Mouse (Mus musculus) cerebellum, adult 11-12 months (tissue): Measurements from ENCODE around the gene Wdsub1.
"Not testable (repeated sequence)": the region's sequence is repeated elsewhere in the genome, so short reads cannot be mapped to it uniquely, and the experiment has no call there.

ENCODE experiments used
- DNase-seq: peaks from one replicate; pipeline ENCODE4 v3.0.0; 2022

Wdsub1 gene

DNA sequence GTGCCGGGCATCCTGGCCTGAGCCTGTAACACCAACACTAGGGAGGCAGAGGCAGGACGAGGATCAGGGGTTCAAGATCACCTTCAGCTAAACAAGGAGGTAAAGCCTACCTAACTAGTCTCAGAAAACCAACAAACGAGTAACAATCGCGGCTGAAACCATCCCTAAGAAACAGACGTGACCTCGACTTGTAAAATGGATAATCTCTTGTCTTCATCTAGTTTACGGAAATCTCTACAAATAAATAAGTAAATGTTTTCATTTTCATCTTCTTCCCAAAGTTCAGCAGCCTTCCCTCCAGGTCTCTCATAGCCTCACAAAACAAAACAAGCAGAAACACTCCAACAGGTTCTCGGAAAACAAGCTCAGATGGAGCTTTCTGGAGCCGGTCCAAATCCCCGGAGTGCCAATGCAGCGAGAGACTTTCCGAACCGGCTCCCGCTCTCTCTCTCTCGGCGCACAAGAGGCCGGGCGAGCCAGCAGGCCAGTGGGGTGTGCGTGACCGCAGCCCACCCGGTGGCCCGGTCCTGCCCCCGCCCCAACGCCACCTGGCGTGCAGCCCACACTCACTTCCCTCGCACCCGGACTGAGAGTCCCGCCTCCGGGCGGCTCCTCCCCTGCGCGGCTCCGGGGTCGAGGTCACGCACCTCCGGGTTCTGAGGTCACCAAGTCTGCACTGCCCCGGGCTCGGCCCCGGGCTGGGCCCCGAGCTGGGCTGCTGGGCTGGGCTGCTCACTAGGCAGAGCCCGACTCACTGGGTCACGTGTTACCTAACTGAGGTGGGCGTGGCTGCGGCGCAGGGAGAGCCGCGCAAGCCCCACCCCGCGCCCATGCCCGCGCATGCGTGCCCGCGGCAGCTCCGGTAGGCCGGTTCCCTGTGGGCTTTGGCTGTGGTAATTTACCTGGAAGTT lies at the start of gene Wdsub1:
Gene Wdsub1 (minus strand): TSS at position 761 of the 911 bp plus-strand sequence.
- DNase-seq: peak; percentile 92

DNA sequence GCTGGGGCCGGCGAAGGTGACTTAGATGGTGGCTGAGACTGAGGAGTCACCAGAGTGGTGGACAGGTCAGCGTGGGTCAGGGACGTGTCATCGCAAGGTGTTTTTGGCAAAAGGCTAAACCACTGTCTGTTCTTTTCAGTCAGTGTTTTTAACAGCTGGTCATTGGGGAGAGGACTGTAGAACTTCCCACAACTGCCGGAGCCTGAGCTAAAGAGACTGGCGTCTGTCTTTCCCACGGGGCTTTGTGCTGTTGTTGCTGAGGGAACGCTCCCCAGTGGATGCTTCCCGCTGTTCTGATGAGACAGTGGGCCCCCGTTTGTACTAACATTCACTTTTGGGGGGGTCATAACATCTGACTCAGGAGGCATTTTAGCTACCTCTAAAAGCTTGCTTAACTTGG lies 31.2 kb upstream of the Wdsub1 start:
- DNase-seq: no peak

DNA sequence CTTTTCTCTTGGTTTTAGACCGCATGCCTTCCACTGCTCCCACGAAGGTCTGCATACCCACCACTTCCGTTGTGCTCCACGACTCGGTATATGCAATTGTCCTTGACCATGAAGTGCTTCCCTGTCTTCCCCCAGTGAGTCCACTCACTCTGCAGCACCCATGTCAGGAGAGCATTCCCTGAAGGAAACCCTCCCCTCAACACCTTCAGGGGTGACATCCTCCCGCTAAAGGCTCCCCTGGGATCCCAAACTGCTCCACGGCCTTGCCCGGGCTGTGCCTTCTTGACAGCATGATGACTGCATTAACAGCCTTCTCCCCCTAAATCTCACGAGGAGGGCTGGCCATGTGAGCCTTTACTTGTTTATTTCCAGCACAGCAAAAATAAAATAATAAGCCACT lies 25.7 kb upstream of the Wdsub1 start:
- no peak for DNase-seq

DNA sequence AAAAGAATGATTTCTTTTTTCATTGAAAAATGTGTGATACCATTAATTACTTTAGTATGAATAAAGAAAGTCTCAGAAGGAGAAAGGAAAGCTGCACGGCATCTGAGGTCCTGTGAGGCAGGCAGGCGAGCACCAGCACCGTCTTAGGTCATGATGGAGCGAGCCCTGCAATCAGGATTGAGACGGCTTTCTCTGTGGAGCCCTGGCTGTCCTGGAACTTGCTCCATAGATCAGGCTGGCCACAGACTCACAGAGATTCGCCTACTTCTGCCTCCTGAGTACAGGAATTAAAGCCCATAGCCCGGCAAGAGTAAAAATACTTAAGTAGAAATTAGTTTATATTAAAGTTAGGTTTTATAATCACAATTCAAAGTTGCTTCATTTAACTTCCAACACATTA lies 21.6 kb upstream of the Wdsub1 start:
- no peak for DNase-seq

- no peak for DNase-seq
Observed at GRCm38 (mm10) chr2:59898666-59899065, 16.3 kb upstream of the Wdsub1 start.

- no peak for DNase-seq
Observed at GRCm38 (mm10) chr2:59898105-59898504, 15.7 kb upstream of the Wdsub1 start.

GRCm38 (mm10) chr2:59896837-59897236 lies 14.4 kb upstream of the Wdsub1 start:
- DNase-seq: no peak

- DNase-seq: no peak
Observed at GRCm38 (mm10) chr2:59896400-59896799, 14.0 kb upstream of the Wdsub1 start.

DNA sequence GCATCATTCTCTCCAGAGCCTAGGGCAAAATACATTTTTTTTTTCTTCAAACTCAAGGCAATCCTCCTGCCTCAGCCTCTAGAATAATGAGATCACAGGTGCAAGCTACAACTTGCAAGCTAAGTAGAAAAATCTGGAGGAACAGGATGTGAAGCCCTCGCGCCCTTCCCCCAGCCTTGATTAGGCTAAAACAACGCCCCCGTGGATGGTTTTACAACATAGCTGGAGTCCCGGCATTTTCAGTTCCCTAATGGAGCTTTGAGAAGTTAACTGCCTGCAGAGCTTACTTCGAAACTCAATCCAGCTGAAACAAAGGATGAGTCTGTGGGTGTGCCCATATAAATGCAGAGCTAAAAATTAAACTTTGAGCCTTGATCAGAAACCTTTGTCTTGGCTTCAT lies 7.3 kb upstream of the Wdsub1 start:
- no peak for DNase-seq

GRCm38 (mm10) chr2:59882742-59883281 lies 421 bp upstream of the Wdsub1 start:
- peak; percentile 11 for DNase-seq

DNA sequence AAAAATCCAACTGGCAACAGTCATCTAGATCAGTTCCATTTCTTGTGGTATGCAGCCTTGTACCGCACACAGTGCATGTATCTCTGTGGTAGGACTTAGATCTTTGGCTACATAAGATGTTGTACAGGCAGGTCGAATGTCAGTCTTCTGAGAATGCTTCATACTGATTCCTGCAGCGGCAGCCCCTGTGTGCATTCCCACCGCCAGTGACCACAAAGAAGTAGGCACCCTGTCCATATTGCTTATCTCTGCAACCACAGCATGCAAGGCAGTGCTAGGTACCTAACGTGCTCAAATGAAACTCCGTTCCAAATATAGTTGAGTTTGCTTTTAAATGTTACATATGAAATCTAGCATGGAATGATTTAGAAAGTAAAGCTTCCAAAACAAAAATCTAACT lies 987 bp downstream of the Wdsub1 start:
- DNase-seq: no peak

DNA sequence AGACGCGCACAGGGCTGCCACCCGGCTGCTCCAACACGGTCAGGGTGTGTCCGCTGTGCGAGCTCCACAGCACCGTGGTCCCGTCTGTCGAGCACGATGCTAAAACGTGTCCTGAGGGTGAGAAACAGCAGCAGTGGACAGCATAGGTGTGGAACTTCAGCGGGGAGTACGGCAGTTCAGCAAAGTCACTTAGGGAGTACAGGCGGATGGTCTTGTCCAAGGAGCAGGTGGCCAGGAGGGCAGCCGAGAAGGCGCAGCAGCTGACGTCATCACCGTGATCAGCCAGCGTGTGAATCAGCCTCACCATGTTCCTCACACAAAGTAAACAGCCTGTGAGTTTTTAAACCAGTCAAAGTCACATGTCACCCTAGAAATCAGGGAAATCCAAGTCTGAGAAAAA lies 4.2 kb downstream of the Wdsub1 start:
- no peak for DNase-seq

DNA sequence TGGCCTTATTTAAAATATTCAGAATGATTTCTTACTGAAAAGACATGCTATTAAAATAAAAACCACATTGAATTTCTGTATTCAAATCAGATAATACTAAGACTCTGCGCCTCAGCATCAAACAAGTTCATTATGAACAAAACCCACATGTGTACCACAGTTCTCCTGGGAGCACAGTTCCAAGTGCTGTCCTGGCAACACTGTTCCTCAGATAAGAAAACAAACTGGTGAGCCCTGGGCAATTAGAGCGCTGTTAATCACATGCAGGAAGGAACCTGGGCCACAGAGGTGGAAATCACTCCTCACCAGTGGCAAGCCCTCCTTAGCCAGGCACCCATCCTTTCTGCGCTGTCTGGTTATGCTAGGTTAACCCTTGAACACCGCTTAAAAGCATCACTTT lies 5.1 kb downstream of the Wdsub1 start:
- no peak for DNase-seq

GRCm38 (mm10) chr2:59876482-59876881 lies 5.9 kb downstream of the Wdsub1 start:
- DNase-seq: no peak

DNA sequence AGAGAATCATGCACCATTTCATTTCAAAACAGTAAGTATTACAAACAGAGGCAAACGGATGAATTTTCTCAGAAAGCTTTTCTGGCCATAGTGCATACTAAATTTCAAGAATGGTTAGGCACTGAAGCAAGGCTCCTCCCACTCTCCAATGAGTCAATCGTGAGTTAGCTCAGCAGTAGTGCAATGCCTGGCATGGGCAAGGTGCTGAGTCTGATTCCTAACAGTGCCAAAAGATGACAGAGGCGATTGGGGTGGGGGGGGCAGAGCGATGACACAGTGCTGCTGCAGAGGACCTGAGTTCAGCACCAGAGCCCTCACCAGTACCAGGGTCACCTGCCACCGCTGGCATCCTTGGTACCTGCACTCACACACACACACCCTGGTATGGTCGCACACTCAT lies 11.9 kb downstream of the Wdsub1 start:
- no peak for DNase-seq

GRCm38 (mm10) chr2:59862618-59863017 lies 19.8 kb downstream of the Wdsub1 start:
- no peak for DNase-seq

GRCm38 (mm10) chr2:59854363-59854762 lies 28.0 kb downstream of the Wdsub1 start:
- DNase-seq: peak; percentile 35

DNA sequence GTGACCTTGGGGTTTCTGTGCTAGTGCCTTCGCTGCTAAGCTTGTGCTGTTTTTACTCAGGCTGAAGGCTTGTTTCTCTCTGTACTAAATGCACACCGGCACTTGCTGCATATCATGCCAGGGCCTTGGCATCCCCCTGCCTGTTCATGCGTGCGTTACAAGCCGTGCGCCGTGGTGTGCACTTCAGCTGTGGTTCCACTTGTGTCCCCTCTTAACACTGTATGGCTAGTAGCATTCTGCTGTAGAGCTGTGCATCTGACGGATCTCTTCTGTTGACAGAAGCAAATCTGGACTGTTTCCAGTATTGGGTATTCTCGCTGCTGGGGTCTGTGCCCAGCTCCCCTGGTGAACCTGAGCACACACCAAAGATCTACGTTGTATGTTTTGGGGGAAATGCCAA lies 28.8 kb downstream of the Wdsub1 start:
- DNase-seq: no peak

- DNase-seq: no peak
Observed at GRCm38 (mm10) chr2:59852916-59853315, 29.5 kb downstream of the Wdsub1 start.

DNA sequence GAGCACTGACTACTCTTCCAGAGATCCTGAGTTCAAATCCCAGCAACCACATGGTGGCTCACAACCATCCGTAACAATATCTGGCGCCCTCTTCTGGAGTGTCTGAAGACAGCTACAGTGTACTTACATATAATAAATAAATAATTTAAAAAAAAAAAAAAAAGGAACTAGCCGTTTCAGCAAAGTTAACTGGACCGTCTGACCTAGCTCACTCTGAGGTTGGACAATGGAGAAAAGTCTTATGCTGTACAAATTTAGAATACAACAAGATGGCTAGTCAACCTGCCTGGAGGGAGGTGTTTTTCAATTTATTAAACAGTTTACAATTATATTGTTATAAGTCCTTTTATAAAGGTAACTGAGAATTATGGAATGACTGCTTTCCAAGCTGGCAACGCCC lies 30.5 kb downstream of the Wdsub1 start:
- DNase-seq: not testable (repeated sequence)

GRCm38 (mm10) chr2:59843848-59844247 lies 38.5 kb downstream of the Wdsub1 start:
- no peak for DNase-seq

DNA sequence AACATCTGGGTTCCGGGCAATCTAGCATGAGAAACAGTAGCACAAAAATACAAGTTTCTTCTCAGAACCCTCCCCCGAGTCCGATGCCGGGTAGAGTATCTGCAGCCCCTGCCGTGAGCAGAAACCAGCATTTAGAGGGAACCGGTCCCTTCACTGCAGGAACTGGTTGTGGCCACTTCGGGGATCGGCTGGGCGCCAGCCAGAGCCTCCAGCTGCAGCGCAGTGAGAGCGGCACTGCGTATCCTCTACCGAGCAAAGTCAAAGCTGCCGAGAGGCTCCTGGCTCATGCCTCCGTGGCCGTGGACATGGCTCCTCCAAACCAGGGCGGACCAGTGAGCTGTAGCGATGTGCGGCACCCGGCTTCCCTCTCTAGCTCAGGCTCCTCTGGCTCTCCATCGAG lies 39.2 kb downstream of the Wdsub1 start:
- no peak for DNase-seq

- no peak for DNase-seq
Observed at GRCm38 (mm10) chr2:59842556-59843008, 39.8 kb downstream of the Wdsub1 start.

DNA sequence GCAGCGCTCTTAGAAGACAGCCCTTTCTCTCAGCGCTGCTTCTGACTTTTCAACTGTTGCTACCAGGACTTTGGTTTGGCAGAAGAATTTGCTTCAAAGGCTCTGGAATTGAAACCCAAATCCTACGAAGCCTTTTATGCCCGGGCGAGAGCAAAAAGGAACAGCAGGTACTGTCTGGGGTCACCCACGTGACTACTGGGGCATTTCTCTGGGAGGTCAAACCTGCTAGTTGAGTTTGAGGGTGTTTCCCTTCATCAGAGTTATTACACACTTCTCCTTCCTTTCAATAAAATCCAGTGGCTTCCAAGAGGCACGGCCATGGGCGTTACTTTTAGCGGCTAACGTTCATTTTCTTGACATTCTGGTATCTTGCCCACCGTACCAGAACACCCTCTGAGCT lies 40.4 kb downstream of the Wdsub1 start:
- no peak for DNase-seq
